Mouse (Mus musculus) bone marrow, adult 2 months (tissue): ENCODE results near the gene Ryr2.

Experiments
- CTCF ChIP-seq: fragments of 200-500 bp; IDR thresholded peaks from 2 replicates; pipeline ENCODE4 v1.5.1; 2011; ENCODE audit warnings: low read length, control low read depth; ENCODE audit not compliant: control insufficient read depth, insufficient read depth
- POLR2A ChIP-seq: fragments of 200-500 bp; IDR thresholded peaks from 2 replicates; pipeline ENCODE4 v1.6.1; 2011; ENCODE audit warnings: low read depth, mild to moderate bottlenecking, control low read depth, low read length, borderline replicate concordance; ENCODE audit not compliant: control insufficient read depth

DNA sequence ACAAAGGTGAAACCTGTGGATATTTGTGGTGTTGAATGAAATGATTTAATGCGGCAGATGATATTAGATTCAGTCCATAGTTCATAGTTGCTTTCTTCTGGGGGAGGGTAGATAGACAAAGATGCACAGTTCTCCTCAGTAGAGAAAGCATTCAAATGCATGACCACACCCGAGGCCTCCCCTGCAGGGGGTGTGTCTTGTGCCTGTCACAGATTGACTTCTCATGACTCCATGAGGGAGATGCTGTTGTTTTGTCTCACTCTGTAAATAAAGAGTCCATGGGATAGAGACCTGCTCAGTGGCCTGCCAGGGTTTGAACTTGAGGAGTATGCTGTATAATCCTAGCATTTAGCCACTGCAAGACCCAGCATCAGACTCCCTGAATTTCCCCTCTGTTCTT is 194.5 kb downstream of the Ryr2 start:
- no peak for TF ChIP-seq POLR2A
- TF ChIP-seq CTCF: no peak
